Mouse (Mus musculus) limb, embryonic 13.5 days (tissue): Measurements from ENCODE around the gene Ctps2. TPM values are rescaled to one million over a fixed set of nuclear protein-coding genes. Genes with fewer than 3 reads are reported as not detected.
"Not testable (repeated sequence)": the region's sequence is repeated elsewhere in the genome, so short reads cannot be mapped to it uniquely, and the experiment has no call there.

ENCODE experiments used
- ATAC-seq: fragments of 200-750 bp; cut with Nextera tagmentation; 2 replicates; pipeline ENCODE4 v1.8.0; 2017; ENCODE audit warnings: low read depth, moderate number of reproducible peaks, moderate TSS enrichment; ENCODE audit not compliant: low FRiP score
- H3K27ac ChIP-seq: fragments of 300-500 bp; sonication (generic); 2 replicates; pipeline ENCODE4 v1.5.1; 2015; ENCODE audit warnings: inconsistent platforms, mild to moderate bottlenecking, moderate library complexity
- H3K27me3 ChIP-seq: fragments of 300-500 bp; sonication (generic); 2 replicates; pipeline ENCODE4 v1.6.1; 2015; ENCODE audit warnings: mild to moderate bottlenecking, inconsistent platforms
- H3K36me3 ChIP-seq: fragments of 300-500 bp; sonication (generic); 2 replicates; pipeline ENCODE4 v1.6.1; 2015; ENCODE audit warnings: inconsistent platforms, mild to moderate bottlenecking, moderate library complexity
- H3K4me1 ChIP-seq: fragments of 300-500 bp; sonication (generic); 2 replicates; pipeline ENCODE4 v1.6.1; 2015; ENCODE audit warnings: inconsistent platforms
- H3K4me2 ChIP-seq: fragments of 300-500 bp; sonication (generic); replicated peaks from 2 replicates; pipeline ENCODE4 v1.6.1; 2015; ENCODE audit warnings: inconsistent platforms, mild to moderate bottlenecking, moderate library complexity
- H3K4me3 ChIP-seq: fragments of 300-500 bp; sonication (generic); 2 replicates; pipeline ENCODE4 v1.5.1; 2015; ENCODE audit warnings: moderate library complexity, mild to moderate bottlenecking, inconsistent platforms
- H3K9ac ChIP-seq: fragments of 300-500 bp; sonication (generic); 2 replicates; pipeline ENCODE4 v1.6.1; 2015; ENCODE audit warnings: mild to moderate bottlenecking, inconsistent platforms
- H3K9me3 ChIP-seq: fragments of 300-500 bp; sonication (generic); 2 replicates; pipeline ENCODE4 v1.6.1; 2016; ENCODE audit warnings: inconsistent platforms
- WGBS: fragments of 180-500 bp; shearing (Covaris S2); methylation state at CpG from one replicate; pipeline ENCODE4 v1.1.7; 2015; 5-methylcytosine and 5-hydroxymethylcytosine counted together
- polyA plus RNA-seq: library from polyadenylated mRNA; unstranded; fragments of >200 nt; fragmentation: Nextera tagmentation; extraction: Ambion mirVana; gene quantifications from 2 replicates; pipeline ENCODE4 v1.2.1, GENCODE M21; 2015

Ctps2 gene
- 111 and 116 TPM in 2 replicates for polyA plus RNA-seq

DNA sequence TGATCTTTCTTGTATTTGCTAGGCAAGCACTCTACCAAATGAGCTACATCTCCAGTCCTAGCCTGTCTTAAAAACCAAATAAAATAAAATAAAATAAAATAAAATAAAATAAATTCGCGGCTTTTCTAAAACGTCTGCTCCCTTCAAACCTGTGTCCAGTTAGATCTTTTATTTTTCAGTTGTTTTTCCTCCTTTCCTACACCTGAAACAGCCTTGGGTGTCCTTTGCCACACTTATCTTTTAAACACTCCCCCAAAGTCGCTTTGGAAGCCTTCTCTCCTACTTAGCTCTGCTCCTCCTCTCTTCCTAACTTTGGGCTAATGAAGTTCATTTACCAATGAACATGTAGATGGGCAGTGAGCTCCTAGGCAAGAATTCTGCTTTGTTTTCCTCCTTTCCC, at the start of gene Ctps2:
Gene Ctps2 (plus strand): TSS at position 301 of the 400 bp plus-strand sequence.
- WGBS, result 21% methylated on average over 4 of the region's 4 CpGs
- Histone ChIP-seq H3K27ac (peak within 1 kb of the TSS; percentile 84), H3K36me3 (0 out of 2 replicates have a peak, but pooled peaks cover 2% of the 10 kb centered on the region), H3K9ac (peak within 1 kb of the TSS; percentile 73), H3K4me1 (peaks cover 4% of the 10 kb centered on the region; the same call in 1 of the 2 replicates), H3K4me3 (peak within 1 kb of the TSS; percentile 63), H3K27me3 (no peaks in the 10 kb centered on the region; the same call in 1 of the 2 replicates), H3K9me3 (no peaks in the 10 kb centered on the region), H3K4me2 (peak within 1 kb of the TSS; percentile 67)
- no peak for ATAC-seq

DNA sequence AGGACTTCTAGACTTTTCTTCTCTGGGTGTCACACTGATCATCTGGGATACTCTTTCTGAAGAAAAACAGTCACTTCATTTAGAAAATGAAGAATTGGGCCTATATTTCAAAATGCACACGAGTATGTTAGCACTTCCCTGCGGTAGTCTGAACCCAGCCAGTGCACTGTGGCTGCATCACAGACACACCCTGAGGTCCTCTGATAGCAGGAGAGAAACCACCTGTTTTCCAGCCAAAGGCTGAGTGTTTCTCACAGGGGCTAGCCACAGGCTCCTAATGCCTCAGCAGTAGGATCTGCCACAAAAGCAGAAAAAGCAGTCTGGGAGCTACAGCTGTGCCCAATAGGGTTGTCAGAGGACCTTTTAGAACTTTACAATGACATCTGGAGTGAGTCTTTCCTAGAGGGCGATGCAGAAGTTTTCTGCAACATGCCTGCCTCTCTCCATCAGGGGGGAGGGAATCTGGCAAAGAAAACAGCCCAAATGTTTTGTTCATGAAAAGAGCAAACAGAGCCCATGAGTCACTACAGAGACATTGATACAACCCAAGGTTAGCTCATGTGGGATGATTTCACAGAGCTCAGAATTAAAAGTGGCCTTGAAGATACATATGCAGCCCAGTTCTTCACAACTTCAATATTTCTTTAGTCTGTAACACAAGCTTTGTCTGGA, 32.6 kb upstream of the Ctps2 start:
- no peak overlapping the region for H3K4me3 ChIP-seq
- no peaks in the 10 kb centered on the region for H3K9me3 ChIP-seq
- H3K9ac ChIP-seq, result no peak overlapping the region
- H3K4me2 ChIP-seq, result no peak overlapping the region
- WGBS, result 69% methylated on average over 3 of the region's 3 CpGs
- peaks cover 19% of the 10 kb centered on the region for H3K36me3 ChIP-seq
- H3K27me3 ChIP-seq, result no peaks in the 10 kb centered on the region; the same call in 1 of the 2 replicates
- no peaks in the 10 kb centered on the region for H3K4me1 ChIP-seq
- H3K27ac ChIP-seq, result no peak overlapping the region
- no peak for ATAC-seq

DNA sequence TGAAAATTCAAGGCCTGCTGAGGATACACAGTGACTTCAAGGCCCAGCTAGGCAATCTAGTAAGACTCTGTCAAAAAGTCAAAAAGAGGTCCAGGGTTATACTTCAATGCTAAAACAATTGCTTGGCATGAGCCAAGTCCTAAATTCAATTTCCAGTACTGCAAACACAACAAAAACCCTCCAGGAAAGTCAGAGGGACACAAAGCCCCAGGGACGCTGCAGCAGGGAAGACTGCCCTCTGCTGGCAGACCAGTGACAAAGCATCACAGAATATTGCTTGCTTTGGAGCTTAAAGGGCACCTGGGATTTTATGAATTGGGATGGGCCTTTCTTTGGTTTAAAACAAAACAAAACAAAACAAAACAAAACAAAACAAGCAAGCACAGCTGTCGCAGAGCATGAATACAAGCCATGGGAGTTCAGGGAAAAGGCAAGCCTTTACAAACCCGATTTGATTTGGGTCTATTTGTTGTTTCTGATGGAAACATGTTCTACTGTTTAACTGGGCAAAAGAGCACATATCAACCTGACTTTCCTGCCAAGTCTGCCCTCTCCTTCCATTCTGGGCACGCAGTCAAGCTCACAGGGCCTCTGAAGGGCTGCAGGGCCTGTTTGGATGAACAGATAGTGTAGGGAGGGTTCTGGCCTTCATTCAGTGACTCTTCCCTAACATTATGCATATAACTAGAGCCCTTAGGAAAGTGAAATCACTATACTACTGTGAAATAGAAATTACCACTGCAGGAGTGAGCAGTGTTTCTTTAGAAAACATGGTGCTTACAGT, 29.1 kb upstream of the Ctps2 start:
- ATAC-seq, result no peak
- WGBS, result 41% methylated on average over 4 of the region's 4 CpGs
- H3K9me3 ChIP-seq, result no peaks in the 10 kb centered on the region

DNA sequence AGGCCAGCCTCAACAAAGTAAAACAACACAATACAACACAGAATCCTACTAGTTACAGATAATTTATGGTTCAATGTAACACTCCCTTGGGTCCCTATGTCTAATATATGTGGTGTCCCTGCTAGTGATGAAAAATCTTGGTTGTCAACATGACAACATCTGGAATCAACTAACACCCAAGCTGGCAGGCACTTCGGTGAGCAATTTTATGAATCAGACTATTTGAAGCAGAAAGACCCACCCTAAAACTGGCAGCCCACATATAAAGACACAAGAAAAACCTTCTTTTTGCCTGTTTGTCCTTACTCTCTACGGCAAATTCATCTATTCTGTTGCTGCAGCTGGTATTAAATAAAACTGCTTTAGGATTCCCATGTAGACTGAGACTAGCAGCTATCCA, 27.3 kb upstream of the Ctps2 start:
- Histone ChIP-seq H3K9ac (no peak overlapping the region), H3K9me3 (no peaks in the 10 kb centered on the region), H3K4me1 (no peaks in the 10 kb centered on the region), H3K36me3 (peaks cover 31% of the 10 kb centered on the region), H3K4me3 (no peak overlapping the region), H3K27me3 (no peaks in the 10 kb centered on the region; the same call in 1 of the 2 replicates), H3K27ac (no peak overlapping the region), H3K4me2 (no peak overlapping the region)
- WGBS, result 59% methylated on average over 2 of the region's 2 CpGs
- ATAC-seq, result no peak

More for the DNA sequence above, 29.1 kb upstream of the Ctps2 start:
- H3K27ac ChIP-seq, result no peak overlapping the region
- no peak overlapping the region for H3K4me2 ChIP-seq
- H3K9ac ChIP-seq, result no peak overlapping the region
- no peaks in the 10 kb centered on the region; the same call in 1 of the 2 replicates for H3K27me3 ChIP-seq
- no peak overlapping the region for H3K4me3 ChIP-seq
- peaks cover 23% of the 10 kb centered on the region for H3K36me3 ChIP-seq
- no peaks in the 10 kb centered on the region for H3K4me1 ChIP-seq

DNA sequence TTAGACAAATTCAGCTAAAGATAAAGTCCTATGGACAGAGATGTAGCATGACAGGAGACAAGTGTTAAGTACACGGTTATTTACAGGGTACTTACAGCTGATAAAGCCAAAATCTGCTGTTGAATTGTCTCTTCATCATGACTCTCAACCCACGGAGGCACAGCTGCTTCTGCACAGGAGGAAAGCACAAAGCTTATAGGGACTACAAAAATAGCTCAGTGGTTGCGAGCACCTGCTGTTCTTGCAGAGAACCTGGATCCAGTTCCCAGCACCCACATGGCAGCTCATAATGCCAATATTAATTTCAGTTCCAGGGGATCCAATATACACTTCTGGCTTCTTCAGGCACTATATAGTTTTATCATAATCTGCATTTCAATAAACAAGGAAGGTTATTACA, 22.8 kb upstream of the Ctps2 start:
- Histone ChIP-seq H3K36me3 (peaks cover 21% of the 10 kb centered on the region), H3K27me3 (no peaks in the 10 kb centered on the region), H3K9me3 (no peaks in the 10 kb centered on the region), H3K27ac (no peak overlapping the region), H3K4me3 (no peak overlapping the region), H3K4me2 (no peak overlapping the region), H3K4me1 (no peaks in the 10 kb centered on the region), H3K9ac (no peak overlapping the region)
- 87% methylated on average over 3 of the region's 3 CpGs for WGBS
- ATAC-seq, result no peak

DNA sequence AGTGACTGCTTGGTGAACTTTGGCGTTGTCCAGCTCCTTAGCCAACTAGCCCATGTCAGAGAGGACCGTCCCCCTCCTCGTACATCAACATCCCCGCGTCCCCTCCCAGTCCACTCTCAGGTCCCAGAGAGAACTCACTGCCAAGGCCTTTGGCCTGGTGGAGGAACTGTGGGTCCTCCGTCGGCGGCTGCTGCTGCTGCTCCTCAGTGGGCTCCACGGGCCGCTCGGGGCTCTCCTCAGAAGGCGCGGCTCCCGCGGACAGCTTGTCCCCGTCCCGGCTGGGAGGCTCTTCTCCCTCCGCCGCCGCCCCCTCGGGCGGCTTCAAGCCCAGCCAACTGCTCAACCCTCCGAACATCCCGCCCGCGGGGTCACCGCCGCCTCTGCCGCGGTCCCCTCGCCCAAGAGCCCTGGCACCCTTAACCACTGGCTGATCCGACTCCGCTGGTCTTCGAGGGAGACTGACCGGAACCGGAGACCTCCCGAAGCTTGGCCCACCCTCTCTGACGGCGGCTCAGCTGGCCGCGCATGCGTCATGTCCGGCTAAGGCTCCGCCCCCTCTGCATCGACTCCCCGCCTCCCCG, 13.0 kb upstream of the Ctps2 start, which contains the start of gene Syap1:
Gene Syap1 (minus strand): TSS at position 517 of the 581 bp plus-strand sequence.
- Histone ChIP-seq H3K4me3 (peak within 1 kb of the TSS; percentile 69), H3K27ac (no peak within 1 kb of the TSS), H3K4me1 (no peaks in the 10 kb centered on the region), H3K4me2 (peak within 1 kb of the TSS; percentile 60), H3K36me3 (no peaks in the 10 kb centered on the region), H3K27me3 (peaks cover 9% of the 10 kb centered on the region; the same call in 1 of the 2 replicates), H3K9ac (peak within 1 kb of the TSS; percentile 84), H3K9me3 (no peaks in the 10 kb centered on the region)
- WGBS, result 25% methylated on average over 37 of the region's 47 CpGs
- ATAC-seq, result peak; percentile 92

DNA sequence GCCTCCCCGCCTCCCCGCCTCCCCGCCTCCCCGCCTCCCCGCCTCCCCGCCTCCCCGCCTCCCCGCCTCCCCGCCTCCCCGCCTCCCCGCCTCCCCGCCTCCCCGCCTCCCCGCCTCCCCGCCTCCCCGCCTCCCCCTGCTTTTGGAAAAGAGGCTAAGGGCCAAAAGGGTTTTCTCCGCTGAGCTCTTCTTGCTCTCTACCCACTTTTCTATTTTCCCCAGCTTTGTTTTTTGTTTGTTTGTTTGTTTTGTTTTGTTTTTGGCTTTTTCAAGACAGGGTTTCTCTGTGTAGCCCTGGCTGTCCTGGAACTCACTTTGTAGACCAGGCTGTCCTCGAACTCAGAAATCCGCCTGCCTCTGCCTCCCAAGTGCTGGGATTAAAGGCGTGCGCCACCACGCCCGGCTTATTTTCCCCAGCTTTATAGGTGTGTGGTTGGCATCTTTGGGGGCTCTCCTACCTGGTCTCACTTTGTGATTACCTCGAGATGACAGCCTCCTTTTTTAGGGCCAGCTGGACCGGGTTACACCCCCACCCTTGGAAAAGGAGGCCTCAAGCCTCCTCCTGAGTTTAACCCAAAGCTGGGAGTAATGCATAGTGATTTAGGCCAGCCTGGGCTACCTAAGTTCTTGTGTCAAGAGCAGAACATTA, 12.3 kb upstream of the Ctps2 start:
- not testable (repeated sequence) for H3K27ac ChIP-seq, H3K9me3 ChIP-seq, H3K36me3 ChIP-seq, H3K27me3 ChIP-seq, H3K4me3 ChIP-seq, H3K4me1 ChIP-seq, H3K4me2 ChIP-seq, H3K9ac ChIP-seq
- 70% methylated on average over 9 of the region's 25 CpGs for WGBS
- ATAC-seq, result peak; percentile 45; the same call in 1 of the 2 replicates

DNA sequence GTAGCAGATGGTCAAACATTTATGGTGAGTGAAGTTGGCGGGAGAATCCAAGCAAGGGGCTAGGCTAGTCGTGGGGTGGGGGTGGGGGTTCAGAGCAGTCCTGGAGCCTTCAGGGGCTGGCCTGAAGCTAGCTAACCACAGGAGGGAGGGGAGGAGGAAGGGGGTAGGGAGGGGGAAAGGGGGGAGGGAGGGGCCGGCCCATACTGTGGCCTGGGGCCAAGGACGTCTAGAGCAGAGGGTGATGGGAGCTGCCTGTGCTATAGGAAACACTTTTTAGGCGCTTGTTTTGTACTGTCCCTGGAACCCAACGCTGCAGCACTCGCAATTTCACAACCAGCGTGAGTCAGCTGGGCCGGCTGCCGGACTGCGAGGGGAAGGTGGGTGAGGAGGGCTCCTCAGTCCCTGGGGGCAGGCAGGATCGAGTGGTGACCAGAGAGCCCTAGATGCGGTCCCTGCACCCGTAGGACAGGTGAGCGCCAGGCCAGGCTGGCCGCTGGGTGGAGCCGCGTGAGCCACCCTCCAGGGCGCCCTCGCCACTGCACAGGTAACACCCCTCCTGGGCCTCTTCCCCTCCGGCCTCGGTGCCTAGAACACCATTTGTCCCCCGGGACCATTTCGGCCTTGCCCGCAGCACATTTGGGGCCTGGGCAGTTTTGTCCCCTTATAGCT, 467 bp downstream of the Ctps2 start:
- Histone ChIP-seq H3K4me3 (peak overlapping the region; percentile 63), H3K4me2 (peak overlapping the region; percentile 67), H3K27ac (peak overlapping the region; percentile 84), H3K9ac (peak overlapping the region; percentile 73), H3K36me3 (0 out of 2 replicates have a peak, but pooled peaks cover 2% of the 10 kb centered on the region), H3K4me1 (peaks cover 4% of the 10 kb centered on the region; the same call in 1 of the 2 replicates), H3K27me3 (no peaks in the 10 kb centered on the region; the same call in 1 of the 2 replicates), H3K9me3 (no peaks in the 10 kb centered on the region)
- WGBS, result 11% methylated on average over 23 of the region's 25 CpGs
- peak; percentile 91 for ATAC-seq

DNA sequence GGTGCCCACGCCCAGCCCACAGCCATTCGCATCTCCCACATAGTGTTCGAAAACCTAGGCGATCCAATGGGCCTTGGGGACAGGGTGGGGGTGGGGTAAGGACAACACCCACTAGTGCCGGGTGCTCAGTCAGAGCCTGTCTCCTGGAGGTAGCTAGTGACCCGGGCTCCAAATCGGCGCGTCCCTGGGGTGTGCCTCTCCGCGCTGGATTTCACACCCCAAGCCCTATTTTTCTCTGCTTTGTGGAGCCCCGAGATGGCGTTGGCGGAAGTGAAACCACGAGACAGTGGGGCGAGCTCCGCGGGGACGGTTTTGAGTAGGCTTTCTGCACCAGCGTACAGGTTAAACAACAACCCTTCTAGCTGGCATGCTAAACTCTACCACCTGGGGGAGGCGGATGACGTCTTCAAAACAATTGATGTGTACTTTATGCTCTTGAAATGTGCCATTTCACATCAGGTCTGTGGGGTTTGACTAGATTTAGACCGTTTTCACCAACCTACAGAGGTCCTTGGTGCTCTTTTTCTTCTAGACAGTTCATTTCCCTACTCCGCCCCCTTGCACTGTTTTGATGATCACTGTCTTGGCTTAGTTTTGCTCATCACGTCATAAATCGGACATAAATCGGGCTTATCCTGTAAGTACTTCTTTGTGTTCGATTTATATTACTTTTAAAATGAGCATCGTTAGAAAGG, 1.1 kb downstream of the Ctps2 start:
- 0 out of 2 replicates have a peak, but pooled peaks cover 2% of the 10 kb centered on the region for H3K36me3 ChIP-seq
- ATAC-seq, result peak; percentile 52; the same call in 1 of the 2 replicates
- peaks cover 4% of the 10 kb centered on the region; the same call in 1 of the 2 replicates for H3K4me1 ChIP-seq
- no peaks in the 10 kb centered on the region; the same call in 1 of the 2 replicates for H3K27me3 ChIP-seq
- H3K9me3 ChIP-seq, result no peaks in the 10 kb centered on the region
- peak overlapping the region; percentile 73 for H3K9ac ChIP-seq
- H3K4me2 ChIP-seq, result peak overlapping the region; percentile 67
- peak overlapping the region; percentile 63 for H3K4me3 ChIP-seq
- WGBS, result 23% methylated on average over 29 of the region's 29 CpGs
- peak overlapping the region; percentile 84 for H3K27ac ChIP-seq

DNA sequence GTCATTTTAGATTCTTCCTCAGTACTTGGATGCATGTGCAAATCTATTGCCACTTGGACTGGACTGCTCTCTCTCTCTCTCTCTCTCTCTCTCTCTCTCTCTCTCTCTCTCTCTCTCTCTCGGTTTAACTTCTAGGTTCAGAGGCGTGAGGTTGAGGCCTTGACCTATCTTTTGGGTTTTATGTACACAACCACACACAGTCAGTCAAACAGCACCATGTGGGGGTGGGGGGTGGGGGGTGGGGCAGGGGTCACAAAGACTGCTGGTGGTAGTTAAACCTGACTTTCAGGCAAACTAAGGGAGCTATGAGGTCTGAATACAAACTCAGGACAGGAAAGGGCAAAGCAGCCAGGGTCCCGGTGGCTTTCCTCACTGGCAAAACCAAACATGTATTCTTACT, 6.5 kb downstream of the Ctps2 start:
- no peak overlapping the region for H3K9ac ChIP-seq
- H3K27ac ChIP-seq, result no peak overlapping the region
- H3K4me2 ChIP-seq, result no peak overlapping the region
- H3K4me3 ChIP-seq, result no peak overlapping the region
- H3K9me3 ChIP-seq, result no peaks in the 10 kb centered on the region
- H3K27me3 ChIP-seq, result no peaks in the 10 kb centered on the region
- H3K4me1 ChIP-seq, result peaks cover 4% of the 10 kb centered on the region; the same call in 1 of the 2 replicates
- H3K36me3 ChIP-seq, result peaks cover 27% of the 10 kb centered on the region
- 67% methylated on average over 3 of the region's 3 CpGs for WGBS
- no peak for ATAC-seq

DNA sequence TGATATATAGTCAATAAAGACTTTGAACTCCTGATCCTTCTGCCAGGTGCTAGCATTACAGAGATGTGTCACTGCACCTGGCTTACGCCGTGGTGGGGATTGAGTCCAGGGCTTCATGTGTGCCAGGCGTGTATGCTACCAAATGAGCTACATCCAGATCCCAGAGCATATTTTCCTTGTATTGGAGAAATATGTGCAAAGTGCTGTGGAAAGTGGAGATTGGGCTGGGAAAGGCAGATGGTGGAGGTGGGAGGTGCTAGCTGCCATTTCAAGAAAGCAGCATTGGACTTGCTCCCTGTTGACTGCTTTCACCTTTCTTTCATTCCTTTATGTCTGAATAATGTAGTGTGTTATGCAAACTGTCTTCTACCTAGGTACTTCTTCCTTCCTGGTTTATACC, 12.6 kb downstream of the Ctps2 start:
- Histone ChIP-seq H3K9ac (no peak overlapping the region), H3K9me3 (no peaks in the 10 kb centered on the region), H3K4me1 (no peaks in the 10 kb centered on the region), H3K27ac (no peak overlapping the region), H3K27me3 (no peaks in the 10 kb centered on the region), H3K4me2 (no peak overlapping the region), H3K4me3 (no peak overlapping the region), H3K36me3 (peaks cover 42% of the 10 kb centered on the region)
- no peak for ATAC-seq
- 90% methylated on average over 3 of the region's 3 CpGs for WGBS
